Mouse (Mus musculus): Measurements from ENCODE around the gene Bbox1. TPM values are rescaled to one million over a fixed set of nuclear protein-coding genes. Genes with fewer than 3 reads are reported as not detected.

Gene Bbox1
- 0.03 TPM in 1 of 2 replicates, not detected in the other for polyA plus RNA-seq (2012; rRNA removed)

GRCm38 (mm10) chr2:110314509-110315155 is at the start of gene Bbox1:
Bbox1 (minus strand) TSS chr2:110314560.

GRCm38 (mm10) chr2:110362432-110363283 is 48.3 kb upstream of the Bbox1 start, which contains the start of gene Fibin:
Fibin (minus strand) TSS chr2:110363183.

Other genes starting within 250 kb of the Bbox1 start
- 4.6 and 5.1 TPM in 2 replicates for gene Fibin, start 48.6 kb upstream of the Bbox1 start, polyA plus RNA-seq (2012; rRNA removed)